Mouse (Mus musculus) bone marrow macrophage, adult 2 months (primary cell): ENCODE data around the gene Olfr94.

ENCODE experiments used
- CTCF ChIP-seq: IDR thresholded peaks from 2 replicates; pipeline ENCODE4 v1.5.1; 2012; ENCODE audit warnings: low read depth, mild to moderate bottlenecking, low read length, moderate library complexity
- POLR2A ChIP-seq: IDR thresholded peaks from 2 replicates; pipeline ENCODE4 v1.6.1; 2012; ENCODE audit warnings: mild to moderate bottlenecking, low read depth, low read length, borderline replicate concordance

GRCm38 (mm10) chr17:37219846-37220245 lies 19.1 kb upstream of the Olfr94 start, which contains the start of gene Olfr96:
- TF ChIP-seq CTCF (no peak), POLR2A (no peak)
